Mouse (Mus musculus) kidney, postnatal 0 days (tissue): ENCODE measurements around the gene Csrnp1. TPM values are rescaled to one million over a fixed set of nuclear protein-coding genes. Genes with fewer than 3 reads are reported as not detected.
A peak's percentile ranks its signal among the peaks of the same experiment; 100 is the strongest.

Source experiments
- ATAC-seq: fragments of 200-750 bp; cut with Nextera tagmentation; replicated peaks from 2 replicates; pipeline ENCODE4 v1.8.0; 2017; ENCODE audit warnings: low read depth, moderate number of reproducible peaks, moderate TSS enrichment, moderate library complexity; ENCODE audit not compliant: low FRiP score
- DNase-seq: peaks from one replicate; pipeline ENCODE4 v3.0.0-alpha.2; 2016; ENCODE audit warnings: low spot score
- H3K27ac ChIP-seq: fragments of 300-500 bp; sonication (generic); 2 replicates; pipeline ENCODE4 v1.5.1; 2014; ENCODE audit warnings: mild to moderate bottlenecking
- H3K27me3 ChIP-seq: fragments of 300-500 bp; sonication (generic); 2 replicates; pipeline ENCODE4 v1.6.1; 2014; ENCODE audit warnings: low read length, mixed read lengths; ENCODE audit not compliant: insufficient read depth
- H3K36me3 ChIP-seq: fragments of 300-500 bp; sonication (generic); 2 replicates; pipeline ENCODE4 v1.6.1; 2014; ENCODE audit warnings: low read length, mixed read lengths; ENCODE audit not compliant: insufficient read depth
- H3K4me1 ChIP-seq: fragments of 300-500 bp; sonication (generic); replicated peaks from 2 replicates; pipeline ENCODE4 v1.6.1; 2014; ENCODE audit warnings: antibody characterized with exemption, low read length, mixed read lengths; ENCODE audit not compliant: insufficient read depth
- H3K4me2 ChIP-seq: fragments of 300-500 bp; sonication (generic); 2 replicates; pipeline ENCODE4 v1.6.1; 2014; ENCODE audit warnings: mild to moderate bottlenecking, low read length, moderate library complexity, mixed read lengths
- H3K4me3 ChIP-seq: fragments of 300-500 bp; sonication (generic); replicated peaks from 2 replicates; pipeline ENCODE4 v1.5.1; 2014; ENCODE audit warnings: low read depth, low read length
- H3K9ac ChIP-seq: fragments of 300-500 bp; sonication (generic); 2 replicates; pipeline ENCODE4 v1.6.1; 2014; ENCODE audit warnings: low read depth, low read length
- H3K9me3 ChIP-seq: fragments of 300-500 bp; sonication (generic); replicated peaks from 2 replicates; pipeline ENCODE4 v1.6.1; 2016; ENCODE audit warnings: low read length, inconsistent platforms, mixed read lengths
- CTCF ChIP-seq: IDR thresholded peaks from 2 replicates; pipeline ENCODE4 v1.5.1; 2016; ENCODE audit warnings: antibody characterized with exemption, low read depth, mild to moderate bottlenecking, moderate library complexity
- WGBS: fragments of 180-500 bp; shearing (Covaris S2); extraction: QIAGEN DNeasy Blood & Tissue Kit; methylation state at CpG from one replicate; pipeline ENCODE4 v1.1.7; 2014; 5-methylcytosine and 5-hydroxymethylcytosine counted together
- polyA plus RNA-seq: library from polyadenylated mRNA; unstranded; fragments of >200 nt; fragmentation: Nextera tagmentation; extraction: Ambion mirVana; gene quantifications from 2 replicates; pipeline ENCODE4 v1.2.1, GENCODE M21; 2015

Gene Csrnp1
- 4.8 and 7.8 TPM in 2 replicates for polyA plus RNA-seq

DNA sequence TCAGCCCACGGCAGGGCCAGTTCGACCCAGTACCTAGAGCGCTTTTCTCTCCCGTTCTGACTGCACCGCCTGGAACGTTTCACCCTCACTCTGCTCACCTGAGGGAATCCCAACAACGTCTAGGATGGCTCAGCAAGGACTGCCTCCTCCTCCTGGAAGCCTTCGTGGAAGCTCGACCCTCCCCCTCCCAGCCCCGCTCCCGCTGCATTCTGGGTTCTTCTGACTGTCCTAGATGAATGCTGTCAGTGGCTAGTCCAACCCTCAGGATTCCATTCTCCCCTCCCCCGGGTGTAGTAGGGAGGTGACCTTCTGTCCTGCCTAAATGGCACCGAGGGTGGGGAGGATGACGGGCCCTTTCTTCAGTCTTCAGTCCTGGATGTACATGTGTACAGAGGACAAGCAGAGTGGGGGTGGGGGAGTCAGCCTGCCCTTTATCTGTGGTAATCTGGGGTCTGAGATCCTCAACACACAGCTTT, at the start of gene Csrnp1:
TSS of gene Csrnp1 (minus strand) at position 123 of the 476 bp plus-strand sequence.
- Histone ChIP-seq H3K9me3 (no peaks in the 10 kb centered on the region), H3K4me3 (peak within 1 kb of the TSS; percentile 84), H3K27me3 (no peaks in the 10 kb centered on the region), H3K9ac (peak within 1 kb of the TSS; percentile 84), H3K4me1 (peaks cover 27% of the 10 kb centered on the region), H3K4me2 (peak within 1 kb of the TSS; percentile 91), H3K36me3 (no peaks in the 10 kb centered on the region), H3K27ac (peak within 1 kb of the TSS; percentile 96)
- DNase-seq (peak; percentile 61), ATAC-seq (0 out of 2 replicates have a peak, but pooled peaks have one; percentile 1)
- 12% methylated on average over 14 of the region's 14 CpGs for WGBS
- TF ChIP-seq CTCF = no peak

DNA sequence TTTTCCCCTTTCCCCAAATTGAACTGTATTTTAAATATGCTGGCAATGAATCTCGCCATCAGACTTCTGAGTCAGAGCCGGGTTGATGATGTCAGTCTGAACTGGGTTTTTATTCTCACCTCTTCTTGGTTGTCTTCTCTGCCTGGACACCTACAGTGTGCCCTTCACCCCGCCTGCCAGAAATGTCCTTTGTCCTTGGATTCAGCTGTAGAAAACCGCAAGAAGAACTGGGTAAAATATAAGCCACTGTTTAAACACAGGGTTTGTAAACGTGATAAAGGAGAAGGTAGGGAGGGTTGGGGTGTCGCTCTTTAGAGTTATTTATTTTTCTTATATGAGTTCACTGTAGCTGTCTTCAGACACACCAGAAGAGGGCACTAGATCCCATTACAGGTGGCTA, 48.3 kb upstream of the Csrnp1 start:
- H3K4me1 ChIP-seq = no peaks in the 10 kb centered on the region
- WGBS = 89% methylated on average over 6 of the region's 6 CpGs
- DNase-seq (no peak), ATAC-seq (no peak)
- H3K9me3 ChIP-seq = no peaks in the 10 kb centered on the region
- no peak overlapping the region for H3K4me3 ChIP-seq
- no peak overlapping the region for H3K9ac ChIP-seq
- H3K36me3 ChIP-seq = no peaks in the 10 kb centered on the region
- H3K4me2 ChIP-seq = no peak overlapping the region
- H3K27me3 ChIP-seq = no peaks in the 10 kb centered on the region
- TF ChIP-seq CTCF = no peak
- no peak overlapping the region for H3K27ac ChIP-seq

DNA sequence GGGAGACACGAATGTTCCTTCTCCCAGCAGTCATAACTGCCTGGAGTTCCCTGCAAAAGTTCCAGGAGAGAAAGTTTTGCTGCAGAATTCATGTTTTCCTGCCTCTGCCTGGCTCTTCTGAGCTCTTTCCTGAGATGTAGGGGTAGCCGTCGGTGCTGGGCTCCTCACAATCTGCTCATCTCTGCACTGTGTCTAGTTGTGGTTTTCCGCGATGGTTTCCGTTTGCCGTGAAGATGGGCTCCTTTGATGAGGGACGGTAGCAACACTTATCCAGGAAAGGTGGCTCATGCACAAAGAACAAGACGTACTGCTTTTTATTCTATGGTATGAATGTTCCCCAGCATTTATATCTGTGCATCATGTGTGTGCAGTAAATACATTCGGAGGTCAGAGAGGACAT, 46.0 kb upstream of the Csrnp1 start:
- Histone ChIP-seq H3K27me3 (no peaks in the 10 kb centered on the region), H3K36me3 (no peaks in the 10 kb centered on the region), H3K9ac (no peak overlapping the region), H3K27ac (no peak overlapping the region), H3K4me1 (no peaks in the 10 kb centered on the region), H3K4me2 (no peak overlapping the region), H3K9me3 (no peaks in the 10 kb centered on the region), H3K4me3 (no peak overlapping the region)
- ATAC-seq (no peak), DNase-seq (no peak)
- no peak for TF ChIP-seq CTCF
- 87% methylated on average over 10 of the region's 10 CpGs for WGBS

DNA sequence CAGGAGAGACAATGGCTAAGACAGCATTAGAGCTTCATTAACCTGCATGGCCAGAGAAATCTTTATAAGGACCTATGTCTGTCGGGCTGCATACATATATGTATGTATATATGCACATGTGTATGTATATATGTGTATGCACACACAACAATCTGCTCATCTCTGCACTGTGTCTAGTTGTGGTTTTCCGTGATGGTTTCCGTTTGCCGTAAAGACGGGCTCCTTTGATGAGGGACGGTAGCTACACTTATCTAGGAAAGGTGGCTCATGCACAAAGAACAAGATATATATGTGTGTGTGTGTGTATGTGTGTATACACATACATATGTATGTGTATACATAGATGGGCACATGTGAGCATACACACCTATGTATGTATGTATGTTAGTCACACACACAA, 45.4 kb upstream of the Csrnp1 start:
- Histone ChIP-seq H3K4me2 (no peak overlapping the region), H3K4me3 (no peak overlapping the region), H3K27ac (no peak overlapping the region), H3K4me1 (no peaks in the 10 kb centered on the region), H3K9me3 (no peaks in the 10 kb centered on the region), H3K27me3 (no peaks in the 10 kb centered on the region), H3K36me3 (no peaks in the 10 kb centered on the region), H3K9ac (no peak overlapping the region)
- no peak for DNase-seq
- ATAC-seq = no peak
- whole genome bisulfite sequencing = 90% methylated on average over 6 of the region's 6 CpGs
- no peak for TF ChIP-seq CTCF

DNA sequence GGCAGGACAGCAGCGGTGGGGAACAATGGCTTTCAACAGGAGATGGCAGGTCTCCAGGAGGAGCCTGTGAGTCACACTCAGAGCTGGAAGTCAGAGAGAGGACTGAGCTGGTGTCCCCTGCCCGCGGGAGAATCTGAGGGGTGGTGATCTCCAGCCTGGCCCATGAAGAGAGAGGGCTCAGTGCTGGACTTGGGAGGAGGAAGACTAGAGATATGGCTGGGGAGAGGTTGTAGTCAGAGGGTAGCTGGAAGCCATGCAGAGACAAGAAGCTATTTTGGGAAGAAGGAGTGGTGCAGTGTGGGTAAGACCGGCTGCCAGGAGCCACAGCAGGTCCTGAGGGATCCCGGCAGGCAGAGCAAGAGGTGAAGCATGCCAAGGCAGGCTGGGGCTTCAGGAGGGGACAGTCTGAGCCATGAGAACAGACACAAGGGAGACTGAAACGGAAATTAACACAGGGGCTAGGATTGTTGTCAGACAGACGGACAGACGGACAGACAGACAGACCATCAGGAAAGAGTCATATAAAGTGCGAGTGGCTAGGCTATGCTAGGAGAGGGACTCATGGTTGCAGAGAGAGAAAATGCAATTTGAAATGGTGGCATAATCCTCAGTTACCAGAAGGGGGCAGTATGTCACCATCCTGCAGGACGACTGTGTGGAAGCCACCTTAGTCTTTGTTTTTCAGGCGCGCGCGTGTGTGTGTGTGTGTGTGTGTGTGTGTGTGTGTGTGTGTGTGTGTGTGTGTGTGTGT, 43.1 kb upstream of the Csrnp1 start:
- Histone ChIP-seq H3K27ac (no peak overlapping the region), H3K9me3 (no peaks in the 10 kb centered on the region), H3K4me1 (no peaks in the 10 kb centered on the region), H3K9ac (no peak overlapping the region), H3K4me3 (no peak overlapping the region), H3K27me3 (no peaks in the 10 kb centered on the region), H3K36me3 (no peaks in the 10 kb centered on the region), H3K4me2 (no peak overlapping the region)
- DNase-seq (peak; percentile 77), ATAC-seq (peak; percentile 53; the same call in 1 of the 2 replicates)
- peak; percentile 89 for TF ChIP-seq CTCF
- 21% methylated on average over 13 of the region's 14 CpGs for WGBS

DNA sequence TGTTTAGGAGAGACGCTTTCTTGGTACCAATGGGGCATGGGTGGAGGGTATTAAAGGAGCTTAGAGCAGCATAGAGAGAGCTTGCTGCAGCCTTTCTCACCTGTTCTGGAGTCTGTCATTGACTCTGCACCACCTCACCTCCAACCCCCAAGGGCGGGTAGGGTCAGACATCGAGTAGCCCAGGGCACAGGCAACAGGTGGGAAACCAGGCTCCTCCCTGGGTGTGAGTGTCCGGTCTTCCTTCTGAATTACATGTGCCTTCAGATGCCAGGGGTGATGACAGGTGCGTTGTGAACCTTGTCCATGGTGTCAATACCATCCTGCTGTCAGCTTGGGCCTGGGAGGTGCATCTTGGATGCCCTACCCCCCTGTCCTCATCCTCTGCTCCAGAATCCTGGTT, 40.2 kb upstream of the Csrnp1 start:
- Histone ChIP-seq H3K4me3 (no peak overlapping the region), H3K36me3 (no peaks in the 10 kb centered on the region), H3K27me3 (no peaks in the 10 kb centered on the region), H3K9me3 (no peaks in the 10 kb centered on the region), H3K4me1 (no peaks in the 10 kb centered on the region), H3K9ac (no peak overlapping the region), H3K27ac (no peak overlapping the region), H3K4me2 (no peak overlapping the region)
- TF ChIP-seq CTCF = no peak
- 82% methylated on average over 5 of the region's 5 CpGs for WGBS
- no peak for ATAC-seq
- no peak for DNase-seq
